Mouse (Mus musculus): ENCODE measurements around the gene Gm37419. TPM values are rescaled to one million over a fixed set of nuclear protein-coding genes. Genes with fewer than 3 reads are reported as not detected.

The Gm37419 gene
- polyA plus RNA-seq, 1 experiment, result not detected

GRCm38 (mm10) chr16:23991170-23991569 lies 2.9 kb downstream of the Gm37419 start:
- WGBS, result 1% methylated on average over 4 of the region's 4 CpGs
- no peaks in the 10 kb centered on the region for H3K27me3 ChIP-seq (ENCODE audit: control insufficient read depth, insufficient read depth, low read length)
- TF ChIP-seq POLR2A (IDR thresholded peaks at IDR 0.05; ENCODE audit: borderline replicate concordance, insufficient read depth, low read length) (no peak), CTCF (IDR thresholded peaks at IDR 0.05; ENCODE audit: borderline replicate concordance, insufficient read depth, low read depth, low read length) (peak; percentile 82)
- no peak overlapping the region; the same call in 1 of the 2 replicates for H3K27ac ChIP-seq (ENCODE audit: insufficient read depth, low read length)
- no peak overlapping the region for H3K4me3 ChIP-seq (replicated peaks; ENCODE audit: insufficient read depth, low read depth, low read length)
- H3K4me1 ChIP-seq (ENCODE audit: control insufficient read depth, insufficient read depth, low read length), result peaks cover 9% of the 10 kb centered on the region
- DNase-seq, result peak; percentile 89 to 94

GRCm38 (mm10) chr16:23991846-23992580 lies 3.7 kb downstream of the Gm37419 start:
- H3K4me1 ChIP-seq (ENCODE audit: control insufficient read depth, insufficient read depth, low read length), result peaks cover 9% of the 10 kb centered on the region
- H3K27me3 ChIP-seq (ENCODE audit: control insufficient read depth, insufficient read depth, low read length), result no peaks in the 10 kb centered on the region
- no peak for DNase-seq
- 90% methylated on average over 14 of the region's 14 CpGs for WGBS
- H3K27ac ChIP-seq (ENCODE audit: insufficient read depth, low read length), result no peak overlapping the region
- H3K4me3 ChIP-seq (replicated peaks; ENCODE audit: insufficient read depth, low read depth, low read length), result no peak overlapping the region
- no peak for TF ChIP-seq CTCF (IDR thresholded peaks at IDR 0.05; ENCODE audit: borderline replicate concordance, insufficient read depth, low read depth, low read length)
- TF ChIP-seq POLR2A (IDR thresholded peaks at IDR 0.05; ENCODE audit: borderline replicate concordance, insufficient read depth, low read length), result no peak

- peak; percentile 29 to 36 for DNase-seq
- Histone ChIP-seq H3K4me3 (replicated peaks; ENCODE audit: insufficient read depth, low read depth, low read length) (no peak overlapping the region), H3K27ac (ENCODE audit: insufficient read depth, low read length) (0 out of 2 replicates have a peak overlapping the region, but pooled peaks have one; percentile 46), H3K4me1 (ENCODE audit: control insufficient read depth, insufficient read depth, low read length) (peaks cover 9% of the 10 kb centered on the region), H3K27me3 (ENCODE audit: control insufficient read depth, insufficient read depth, low read length) (no peaks in the 10 kb centered on the region)
- no peak for TF ChIP-seq POLR2A (IDR thresholded peaks at IDR 0.05; ENCODE audit: borderline replicate concordance, insufficient read depth, low read length)
- no peak for TF ChIP-seq CTCF (IDR thresholded peaks at IDR 0.05; ENCODE audit: borderline replicate concordance, insufficient read depth, low read depth, low read length)
- WGBS, result 75% methylated on average over 17 of the region's 17 CpGs
These were observed 5.4 kb downstream of the Gm37419 start for GRCm38 (mm10) chr16:23993351-23994321.

- TF ChIP-seq CTCF (IDR thresholded peaks at IDR 0.05; ENCODE audit: borderline replicate concordance, insufficient read depth, low read depth, low read length) (no peak), POLR2A (IDR thresholded peaks at IDR 0.05; ENCODE audit: borderline replicate concordance, insufficient read depth, low read length) (no peak)
- 91% methylated on average over 7 of the region's 7 CpGs for WGBS
These were observed 8.1 kb downstream of the Gm37419 start for GRCm38 (mm10) chr16:23996342-23996741.

GRCm38 (mm10) chr16:23997228-23997627 lies 8.9 kb downstream of the Gm37419 start:
- H3K4me1 ChIP-seq (ENCODE audit: control insufficient read depth, insufficient read depth, low read length), result peaks cover 7% of the 10 kb centered on the region
- H3K27ac ChIP-seq (ENCODE audit: insufficient read depth, low read length), result no peak overlapping the region
- WGBS, result 84% methylated on average over 3 of the region's 3 CpGs
- DNase-seq, result no peak
- H3K27me3 ChIP-seq (ENCODE audit: control insufficient read depth, insufficient read depth, low read length), result no peaks in the 10 kb centered on the region
- TF ChIP-seq POLR2A (IDR thresholded peaks at IDR 0.05; ENCODE audit: borderline replicate concordance, insufficient read depth, low read length), result no peak
- no peak for TF ChIP-seq CTCF (IDR thresholded peaks at IDR 0.05; ENCODE audit: borderline replicate concordance, insufficient read depth, low read depth, low read length)
- no peak overlapping the region for H3K4me3 ChIP-seq (replicated peaks; ENCODE audit: insufficient read depth, low read depth, low read length)

More at GRCm38 (mm10) chr16:23996342-23996741, 8.1 kb downstream of the Gm37419 start:
- Histone ChIP-seq H3K4me1 (ENCODE audit: control insufficient read depth, insufficient read depth, low read length) (peaks cover 9% of the 10 kb centered on the region), H3K27me3 (ENCODE audit: control insufficient read depth, insufficient read depth, low read length) (no peaks in the 10 kb centered on the region), H3K4me3 (replicated peaks; ENCODE audit: insufficient read depth, low read depth, low read length) (no peak overlapping the region), H3K27ac (ENCODE audit: insufficient read depth, low read length) (no peak overlapping the region)
- DNase-seq, result no peak

- 87% methylated on average over 6 of the region's 6 CpGs for WGBS
- no peaks in the 10 kb centered on the region for H3K27me3 ChIP-seq (ENCODE audit: control insufficient read depth, insufficient read depth, low read length)
- H3K4me3 ChIP-seq (replicated peaks; ENCODE audit: insufficient read depth, low read depth, low read length), result no peak overlapping the region
- no peak for DNase-seq
- H3K27ac ChIP-seq (ENCODE audit: insufficient read depth, low read length), result no peak overlapping the region
- H3K4me1 ChIP-seq (ENCODE audit: control insufficient read depth, insufficient read depth, low read length), result peaks cover 7% of the 10 kb centered on the region; the same call in 1 of the 2 replicates
- no peak for TF ChIP-seq CTCF (IDR thresholded peaks at IDR 0.05; ENCODE audit: borderline replicate concordance, insufficient read depth, low read depth, low read length)
- no peak for TF ChIP-seq POLR2A (IDR thresholded peaks at IDR 0.05; ENCODE audit: borderline replicate concordance, insufficient read depth, low read length)
These were observed 9.6 kb downstream of the Gm37419 start for GRCm38 (mm10) chr16:23997912-23998311.

GRCm38 (mm10) chr16:24005928-24006327 lies 17.6 kb downstream of the Gm37419 start:
- Histone ChIP-seq H3K4me1 (ENCODE audit: control insufficient read depth, insufficient read depth, low read length) (no peaks in the 10 kb centered on the region), H3K27me3 (ENCODE audit: control insufficient read depth, insufficient read depth, low read length) (no peaks in the 10 kb centered on the region; the same call in 1 of the 2 replicates), H3K4me3 (replicated peaks; ENCODE audit: insufficient read depth, low read depth, low read length) (no peak overlapping the region), H3K27ac (ENCODE audit: insufficient read depth, low read length) (no peak overlapping the region)
- TF ChIP-seq POLR2A (IDR thresholded peaks at IDR 0.05; ENCODE audit: borderline replicate concordance, insufficient read depth, low read length), result no peak
- TF ChIP-seq CTCF (IDR thresholded peaks at IDR 0.05; ENCODE audit: borderline replicate concordance, insufficient read depth, low read depth, low read length), result no peak
- WGBS, result 75% methylated on average over 8 of the region's 8 CpGs
- DNase-seq, result no peak
